Mouse (Mus musculus) stomach, embryonic 14.5 days (tissue): ENCODE measurements around the gene Ltbp1. TPM values are rescaled to one million over a fixed set of nuclear protein-coding genes. Genes with fewer than 3 reads are reported as not detected.

Source experiments
- ATAC-seq: fragments of 200-750 bp; cut with Nextera tagmentation; 2 replicates; pipeline ENCODE4 v1.8.0; 2017; ENCODE audit warnings: low read depth, moderate TSS enrichment; ENCODE audit not compliant: insufficient number of reproducible peaks, insufficient read depth, low FRiP score
- H3K27ac ChIP-seq: fragments of 300-500 bp; sonication (generic); 2 replicates; pipeline ENCODE4 v1.5.1; 2014; ENCODE audit warnings: mild to moderate bottlenecking, low read length, moderate library complexity, mixed read lengths
- H3K27me3 ChIP-seq: fragments of 300-500 bp; sonication (generic); 2 replicates; pipeline ENCODE4 v1.6.1; 2014; ENCODE audit warnings: low read length, control low read depth, mixed read lengths; ENCODE audit not compliant: control insufficient read depth, insufficient read depth
- H3K36me3 ChIP-seq: fragments of 300-500 bp; sonication (generic); 2 replicates; pipeline ENCODE4 v1.6.1; 2014; ENCODE audit warnings: mild to moderate bottlenecking, control low read depth, low read length, moderate library complexity, mixed read lengths; ENCODE audit not compliant: control insufficient read depth, insufficient read depth
- H3K4me1 ChIP-seq: fragments of 300-500 bp; sonication (generic); 2 replicates; pipeline ENCODE4 v1.6.1; 2014; ENCODE audit warnings: low read length, control low read depth, mixed read lengths; ENCODE audit not compliant: control insufficient read depth, insufficient read depth
- H3K4me2 ChIP-seq: fragments of 300-500 bp; sonication (generic); replicated peaks from 2 replicates; pipeline ENCODE4 v1.6.1; 2014; ENCODE audit warnings: low read depth, low read length, control low read depth
- H3K4me3 ChIP-seq: fragments of 300-500 bp; sonication (generic); 2 replicates; pipeline ENCODE4 v1.5.1; 2014; ENCODE audit warnings: low read depth, low read length, control low read depth
- H3K9ac ChIP-seq: fragments of 300-500 bp; sonication (generic); replicated peaks from 2 replicates; pipeline ENCODE4 v1.6.1; 2014; ENCODE audit warnings: low read depth, mild to moderate bottlenecking, control low read depth, low read length, moderate library complexity, mixed read lengths
- H3K9me3 ChIP-seq: fragments of 300-500 bp; sonication (generic); 2 replicates; pipeline ENCODE4 v1.6.1; 2016; ENCODE audit warnings: low read depth, low read length, control low read depth; ENCODE audit not compliant: control insufficient read depth
- WGBS: fragments of 180-500 bp; shearing (Covaris S2); extraction: QIAGEN DNeasy Blood & Tissue Kit; methylation state at CpG from one replicate; pipeline ENCODE4 v1.1.7; 2014; 5-methylcytosine and 5-hydroxymethylcytosine counted together
- polyA plus RNA-seq: library from polyadenylated mRNA; unstranded; fragments of >200 nt; fragmentation: Nextera tagmentation; extraction: Ambion mirVana; gene quantifications from 2 replicates; pipeline ENCODE4 v1.2.1, GENCODE M21; 2014

Ltbp1 gene
- polyA plus RNA-seq, 1 experiment from 2014 or later = 49.3 TPM

GRCm38 (mm10) chr17:75349602-75350001, 344.2 kb downstream of the Ltbp1 start:
- Histone ChIP-seq H3K36me3 (no peaks in the 10 kb centered on the region; the same call in 1 of the 2 replicates), H3K27ac (no peak overlapping the region), H3K9me3 (no peaks in the 10 kb centered on the region; the same call in 1 of the 2 replicates), H3K27me3 (no peaks in the 10 kb centered on the region), H3K9ac (no peak overlapping the region), H3K4me3 (no peak overlapping the region), H3K4me2 (no peak overlapping the region), H3K4me1 (no peaks in the 10 kb centered on the region)
- WGBS = 85% methylated on average over 3 of the region's 3 CpGs
- ATAC-seq = no peak

- H3K4me1 ChIP-seq = no peaks in the 10 kb centered on the region
- H3K9me3 ChIP-seq = no peaks in the 10 kb centered on the region
- no peak overlapping the region for H3K4me2 ChIP-seq
- 60% methylated on average over 3 of the region's 3 CpGs for WGBS
- H3K9ac ChIP-seq = no peak overlapping the region
- ATAC-seq = no peak
- H3K36me3 ChIP-seq = no peaks in the 10 kb centered on the region; the same call in 1 of the 2 replicates
- H3K4me3 ChIP-seq = no peak overlapping the region
- no peaks in the 10 kb centered on the region for H3K27me3 ChIP-seq
- no peak overlapping the region for H3K27ac ChIP-seq
These were observed 348.0 kb downstream of the Ltbp1 start for GRCm38 (mm10) chr17:75353323-75353722.

- no peak overlapping the region for H3K27ac ChIP-seq
- 45% methylated on average over 5 of the region's 5 CpGs for WGBS
- H3K4me1 ChIP-seq = no peaks in the 10 kb centered on the region
- ATAC-seq = no peak
- H3K9ac ChIP-seq = no peak overlapping the region
- no peaks in the 10 kb centered on the region; the same call in 1 of the 2 replicates for H3K36me3 ChIP-seq
- H3K4me2 ChIP-seq = no peak overlapping the region
- H3K27me3 ChIP-seq = no peaks in the 10 kb centered on the region
- H3K9me3 ChIP-seq = no peaks in the 10 kb centered on the region
- H3K4me3 ChIP-seq = no peak overlapping the region
These were observed 350.1 kb downstream of the Ltbp1 start for GRCm38 (mm10) chr17:75355431-75355830.

- H3K4me1 ChIP-seq = no peaks in the 10 kb centered on the region
- ATAC-seq = no peak
- no peak overlapping the region for H3K4me3 ChIP-seq
- no peak overlapping the region for H3K4me2 ChIP-seq
- no peak overlapping the region for H3K27ac ChIP-seq
- H3K9me3 ChIP-seq = no peaks in the 10 kb centered on the region
- 97% methylated on average over 7 of the region's 7 CpGs for WGBS
- H3K9ac ChIP-seq = no peak overlapping the region
- H3K36me3 ChIP-seq = no peaks in the 10 kb centered on the region; the same call in 1 of the 2 replicates
- no peaks in the 10 kb centered on the region for H3K27me3 ChIP-seq
These were observed 354.7 kb downstream of the Ltbp1 start for GRCm38 (mm10) chr17:75360111-75360510.

GRCm38 (mm10) chr17:75366332-75366731, 361.0 kb downstream of the Ltbp1 start:
- WGBS = 93% methylated on average over 6 of the region's 6 CpGs
- no peaks in the 10 kb centered on the region; the same call in 1 of the 2 replicates for H3K36me3 ChIP-seq
- no peak overlapping the region for H3K27ac ChIP-seq
- no peak for ATAC-seq
- no peak overlapping the region for H3K4me3 ChIP-seq
- H3K9ac ChIP-seq = no peak overlapping the region
- H3K4me2 ChIP-seq = no peak overlapping the region
- no peaks in the 10 kb centered on the region for H3K4me1 ChIP-seq
- no peaks in the 10 kb centered on the region for H3K9me3 ChIP-seq
- H3K27me3 ChIP-seq = no peaks in the 10 kb centered on the region

- no peaks in the 10 kb centered on the region for H3K27me3 ChIP-seq
- H3K4me2 ChIP-seq = no peak overlapping the region
- no peak for ATAC-seq
- no peak overlapping the region for H3K4me3 ChIP-seq
- H3K9ac ChIP-seq = no peak overlapping the region
- H3K36me3 ChIP-seq = no peaks in the 10 kb centered on the region; the same call in 1 of the 2 replicates
- H3K4me1 ChIP-seq = no peaks in the 10 kb centered on the region
- H3K9me3 ChIP-seq = no peaks in the 10 kb centered on the region
- 95% methylated on average over 18 of the region's 18 CpGs for WGBS
- H3K27ac ChIP-seq = no peak overlapping the region
These were observed 362.3 kb downstream of the Ltbp1 start for GRCm38 (mm10) chr17:75367486-75368155.

GRCm38 (mm10) chr17:75368580-75368979, 363.2 kb downstream of the Ltbp1 start:
- no peak overlapping the region for H3K4me3 ChIP-seq
- no peak overlapping the region for H3K27ac ChIP-seq
- no peaks in the 10 kb centered on the region for H3K4me1 ChIP-seq
- no peaks in the 10 kb centered on the region for H3K27me3 ChIP-seq
- ATAC-seq = no peak
- 60% methylated on average over 5 of the region's 5 CpGs for WGBS
- H3K9me3 ChIP-seq = no peaks in the 10 kb centered on the region
- no peak overlapping the region for H3K4me2 ChIP-seq
- no peaks in the 10 kb centered on the region; the same call in 1 of the 2 replicates for H3K36me3 ChIP-seq
- no peak overlapping the region for H3K9ac ChIP-seq

- no peaks in the 10 kb centered on the region for H3K9me3 ChIP-seq
- 70% methylated on average over 7 of the region's 7 CpGs for WGBS
- no peak overlapping the region for H3K4me3 ChIP-seq
- H3K4me1 ChIP-seq = no peaks in the 10 kb centered on the region
- H3K27me3 ChIP-seq = no peaks in the 10 kb centered on the region
- no peak overlapping the region for H3K27ac ChIP-seq
- no peak for ATAC-seq
- no peak overlapping the region for H3K9ac ChIP-seq
- H3K4me2 ChIP-seq = no peak overlapping the region
- no peaks in the 10 kb centered on the region; the same call in 1 of the 2 replicates for H3K36me3 ChIP-seq
These were observed 364.0 kb downstream of the Ltbp1 start for GRCm38 (mm10) chr17:75369351-75369750.

- H3K4me3 ChIP-seq = no peak overlapping the region
- H3K4me1 ChIP-seq = no peaks in the 10 kb centered on the region
- H3K27ac ChIP-seq = no peak overlapping the region
- no peaks in the 10 kb centered on the region for H3K36me3 ChIP-seq
- ATAC-seq = no peak
- WGBS = 93% methylated on average over 4 of the region's 4 CpGs
- no peaks in the 10 kb centered on the region for H3K27me3 ChIP-seq
- no peak overlapping the region for H3K4me2 ChIP-seq
- no peak overlapping the region for H3K9ac ChIP-seq
- no peaks in the 10 kb centered on the region for H3K9me3 ChIP-seq
These were observed 364.8 kb downstream of the Ltbp1 start for GRCm38 (mm10) chr17:75370120-75370519.
